Mouse (Mus musculus) heart, embryonic 13.5 days (tissue): ENCODE data around the gene Fpgs. TPM values are rescaled to one million over a fixed set of nuclear protein-coding genes. Genes with fewer than 3 reads are reported as not detected.

Source experiments
- microRNA counts: library from miRNA; unstranded; fragments of <30 nt; microRNA quantifications from one replicate; lab custom pipeline; 2016
- microRNA-seq: library from miRNA; unstranded; fragments of <30 nt; microRNA quantifications from one replicate; pipeline ENCODE4, GENCODE M21; 2016
- polyA plus RNA-seq: library from polyadenylated mRNA; unstranded; fragments of >200 nt; fragmentation: Nextera tagmentation; extraction: Ambion mirVana; gene quantifications from 2 replicates; pipeline ENCODE4 v1.2.1, GENCODE M21; 2015

Gene Fpgs
- polyA plus RNA-seq, 1 experiment from 2014 or later: 21.3 TPM

MicroRNAs encoded within 50 kb of the gene (microRNA counts, 519-probe panel; counts per million panel counts)
- 209 counts per million, percentile 61 among the panel's probes with 10 or more counts for microRNA mmu-miR-1954 (lab: Ali Mortazavi, UCI)
- microRNA mmu-miR-2861 (lab: Ali Mortazavi, UCI): 209 counts per million, percentile 61 among the panel's probes with 10 or more counts

Small RNA genes lying within 50 kb of the gene (microRNA-seq; reads per million reads assigned to microRNA genes)
- gene Gm47291 (not detected), gene Mir1954 (not detected), gene Mir2861 (not detected), gene Mir3960 (not detected), gene Mir8093 (not detected)

Other genes with a start within 250 kb of the Fpgs start
- gene Fam102a, start 168.8 kb downstream of the Fpgs start, polyA plus RNA-seq: 5.4 and 5.7 TPM in 2 replicates
- 72.9 and 81.4 TPM in 2 replicates for gene Dpm2, start 133.3 kb downstream of the Fpgs start, polyA plus RNA-seq
- 0.36 TPM in 1 of 2 replicates, not detected in the other for gene Pip5kl1, start 129.3 kb downstream of the Fpgs start, polyA plus RNA-seq
- 0.21 TPM in 1 of 2 replicates, not detected in the other for gene 9430097D07Rik, start 128.5 kb downstream of the Fpgs start, polyA plus RNA-seq
- gene St6galnac4, start 117.0 kb downstream of the Fpgs start, polyA plus RNA-seq: 37.6 and 38.7 TPM in 2 replicates
- gene St6galnac6, start 104.4 kb downstream of the Fpgs start, polyA plus RNA-seq: 24.8 and 29.1 TPM in 2 replicates
- 302 and 318 TPM in 2 replicates for gene Ak1, start 82.4 kb downstream of the Fpgs start, polyA plus RNA-seq
- 148 and 155 TPM in 2 replicates for gene Eng, start 57.5 kb downstream of the Fpgs start, polyA plus RNA-seq
- gene Cdk9, start 8.9 kb upstream of the Fpgs start, polyA plus RNA-seq: 60.0 and 63.2 TPM in 2 replicates
- 33.0 and 34.1 TPM in 2 replicates for gene Sh2d3c, start 16.9 kb upstream of the Fpgs start, polyA plus RNA-seq
- 0.18 and 0.28 TPM in 2 replicates for gene 6330409D20Rik, start 36.9 kb upstream of the Fpgs start, polyA plus RNA-seq
- gene Tor2a, start 53.1 kb upstream of the Fpgs start, polyA plus RNA-seq: 37.0 and 40.0 TPM in 2 replicates
- 0.11 and 0.17 TPM in 2 replicates for gene Ttc16, start 71.5 kb upstream of the Fpgs start, polyA plus RNA-seq
- gene Ptrh1, start 71.6 kb upstream of the Fpgs start, polyA plus RNA-seq: 3.9 and 4.4 TPM in 2 replicates
- gene Cfap157, start 80.3 kb upstream of the Fpgs start, polyA plus RNA-seq: 0.20 and 0.45 TPM in 2 replicates
- gene Stxbp1, start 143.1 kb upstream of the Fpgs start, polyA plus RNA-seq: 23.6 and 24.8 TPM in 2 replicates
- 46.4 and 47.1 TPM in 2 replicates for gene Fam129b, start 172.0 kb upstream of the Fpgs start, polyA plus RNA-seq